Mouse (Mus musculus) liver, embryonic 12.5 days (tissue): ENCODE data around the gene Otoa. TPM values are rescaled to one million over a fixed set of nuclear protein-coding genes. Genes with fewer than 3 reads are reported as not detected.

Source experiments
- ATAC-seq: fragments of 200-750 bp; cut with Nextera tagmentation; 2 replicates; pipeline ENCODE4 v1.8.0; 2017; ENCODE audit warnings: moderate number of reproducible peaks, mild to moderate bottlenecking, moderate library complexity
- H3K27ac ChIP-seq: fragments of 300-500 bp; sonication (generic); 2 replicates; pipeline ENCODE4 v1.5.1; 2016; ENCODE audit warnings: mild to moderate bottlenecking
- H3K27me3 ChIP-seq: fragments of 300-500 bp; sonication (generic); replicated peaks from 2 replicates; pipeline ENCODE4 v1.6.1; 2016; ENCODE audit warnings: mild to moderate bottlenecking, moderate library complexity
- H3K36me3 ChIP-seq: fragments of 300-500 bp; sonication (generic); 2 replicates; pipeline ENCODE4 v1.6.1; 2016; ENCODE audit warnings: mild to moderate bottlenecking, moderate library complexity
- H3K4me1 ChIP-seq: fragments of 300-500 bp; sonication (generic); 2 replicates; pipeline ENCODE4 v1.6.1; 2016
- H3K4me2 ChIP-seq: fragments of 300-500 bp; sonication (generic); 2 replicates; pipeline ENCODE4 v1.6.1; 2016; ENCODE audit warnings: mild to moderate bottlenecking, moderate library complexity
- H3K4me3 ChIP-seq: fragments of 300-500 bp; sonication (generic); 2 replicates; pipeline ENCODE4 v1.5.1; 2016; ENCODE audit warnings: mild to moderate bottlenecking, moderate library complexity
- H3K9ac ChIP-seq: fragments of 300-500 bp; sonication (generic); 2 replicates; pipeline ENCODE4 v1.6.1; 2016; ENCODE audit warnings: mild to moderate bottlenecking, moderate library complexity
- H3K9me3 ChIP-seq: fragments of 300-500 bp; sonication (generic); replicated peaks from 2 replicates; pipeline ENCODE4 v1.6.1; 2016; ENCODE audit warnings: mild to moderate bottlenecking, moderate library complexity
- WGBS: fragments of 180-500 bp; shearing (Covaris S2); methylation state at CpG from one replicate; pipeline ENCODE4 v1.1.7; 2016; ENCODE audit not compliant: insufficient replicate concordance; 5-methylcytosine and 5-hydroxymethylcytosine counted together
- polyA plus RNA-seq: library from polyadenylated mRNA; unstranded; fragments of >200 nt; fragmentation: Nextera tagmentation; extraction: Ambion mirVana; gene quantifications from 2 replicates; pipeline ENCODE4 v1.2.1, GENCODE M21; 2016

Otoa gene
- polyA plus RNA-seq, 1 experiment from 2014 or later = 0.06 TPM

- Histone ChIP-seq H3K4me3 (no peak overlapping the region), H3K27ac (no peak overlapping the region), H3K36me3 (no peaks in the 10 kb centered on the region), H3K4me2 (no peak overlapping the region), H3K9me3 (no peaks in the 10 kb centered on the region), H3K4me1 (no peaks in the 10 kb centered on the region), H3K9ac (no peak overlapping the region), H3K27me3 (no peaks in the 10 kb centered on the region)
- WGBS = 30% methylated on average over 4 of the region's 4 CpGs
- ATAC-seq = no peak
Measured at GRCm38 (mm10) chr7:121085500-121085899, 4.0 kb downstream of the Otoa start.

GRCm38 (mm10) chr7:121088745-121089144, 7.3 kb downstream of the Otoa start:
- Histone ChIP-seq H3K9ac (no peak overlapping the region), H3K4me1 (no peaks in the 10 kb centered on the region), H3K4me3 (no peak overlapping the region), H3K36me3 (no peaks in the 10 kb centered on the region), H3K4me2 (no peak overlapping the region), H3K27me3 (no peaks in the 10 kb centered on the region), H3K27ac (no peak overlapping the region), H3K9me3 (no peaks in the 10 kb centered on the region)
- no peak for ATAC-seq
- 52% methylated on average over 5 of the region's 5 CpGs for WGBS

DNA sequence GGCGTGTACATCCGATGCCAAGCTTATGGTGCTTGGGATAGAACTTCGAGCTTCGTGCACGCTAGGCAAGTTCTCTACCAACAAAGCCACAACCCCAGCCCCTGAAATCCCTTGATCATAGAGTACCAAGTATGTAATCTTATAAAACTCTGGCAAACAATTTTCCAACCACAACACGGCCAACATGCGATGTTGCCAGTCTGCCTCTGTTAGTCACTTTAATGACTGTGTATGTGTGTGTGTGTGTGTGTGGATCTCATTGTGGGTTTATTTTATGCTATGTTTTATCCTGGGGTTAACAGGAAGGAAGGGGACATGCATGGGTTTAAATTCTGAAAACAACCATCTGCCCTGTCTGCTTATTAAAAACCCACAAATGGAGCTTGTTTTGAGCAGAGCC, 9.3 kb downstream of the Otoa start:
- Histone ChIP-seq H3K4me2 (no peak overlapping the region), H3K4me1 (no peaks in the 10 kb centered on the region), H3K36me3 (no peaks in the 10 kb centered on the region), H3K9ac (no peak overlapping the region), H3K27me3 (no peaks in the 10 kb centered on the region), H3K27ac (no peak overlapping the region), H3K9me3 (no peaks in the 10 kb centered on the region), H3K4me3 (no peak overlapping the region)
- WGBS = 78% methylated on average over 7 of the region's 7 CpGs
- no peak for ATAC-seq

- Histone ChIP-seq H3K27me3 (no peaks in the 10 kb centered on the region), H3K4me3 (no peak overlapping the region), H3K36me3 (no peaks in the 10 kb centered on the region), H3K4me2 (no peak overlapping the region), H3K27ac (no peak overlapping the region), H3K9ac (no peak overlapping the region), H3K4me1 (no peaks in the 10 kb centered on the region), H3K9me3 (no peaks in the 10 kb centered on the region)
- 59% methylated on average over 4 of the region's 4 CpGs for WGBS
- no peak for ATAC-seq
Measured at GRCm38 (mm10) chr7:121093026-121093425, 11.6 kb downstream of the Otoa start.

DNA sequence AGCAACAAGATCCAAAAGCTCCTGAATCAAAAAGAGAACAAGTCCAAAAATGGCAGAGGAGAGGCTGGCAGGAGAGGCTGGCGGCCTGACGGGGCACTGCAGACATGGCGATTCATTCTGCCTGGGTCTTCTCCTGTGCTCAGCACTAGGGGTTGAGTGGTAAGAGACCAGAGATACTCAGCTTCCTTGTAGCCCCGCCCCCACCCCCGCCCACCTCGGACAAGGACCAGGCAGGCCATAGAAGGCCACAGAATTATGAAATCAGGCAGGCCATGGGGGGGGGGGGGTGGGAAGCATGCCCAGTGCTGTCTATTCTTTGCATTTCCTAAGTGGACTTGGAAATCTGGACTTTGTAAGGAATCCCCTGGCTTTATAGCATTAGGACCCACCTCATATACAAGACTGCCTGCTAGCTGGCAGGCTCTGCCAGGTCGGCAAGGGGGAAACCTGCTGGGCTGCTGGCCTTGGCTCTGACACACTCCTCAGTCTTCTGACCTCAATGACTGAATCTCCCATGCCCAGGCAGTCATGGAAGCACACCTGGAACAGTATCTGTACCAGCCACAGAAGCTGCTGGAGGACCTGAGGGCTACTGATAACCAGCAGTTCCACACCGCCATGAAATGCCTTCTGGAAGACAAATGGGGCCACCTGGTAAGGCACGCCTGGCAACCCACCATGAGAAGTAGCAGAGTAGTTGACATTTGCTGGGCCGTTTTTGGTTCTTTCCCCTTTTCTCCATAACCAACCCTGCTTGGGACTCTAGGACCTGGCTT, 17.4 kb downstream of the Otoa start:
- H3K36me3 ChIP-seq = no peaks in the 10 kb centered on the region
- no peak overlapping the region for H3K4me2 ChIP-seq
- peaks cover 5% of the 10 kb centered on the region; the same call in 1 of the 2 replicates for H3K27me3 ChIP-seq
- 41% methylated on average over 10 of the region's 10 CpGs for WGBS
- H3K9ac ChIP-seq = no peak overlapping the region
- H3K4me1 ChIP-seq = peaks cover 14% of the 10 kb centered on the region
- no peaks in the 10 kb centered on the region for H3K9me3 ChIP-seq
- no peak overlapping the region for H3K4me3 ChIP-seq
- ATAC-seq = peak; percentile 74
- no peak overlapping the region for H3K27ac ChIP-seq

DNA sequence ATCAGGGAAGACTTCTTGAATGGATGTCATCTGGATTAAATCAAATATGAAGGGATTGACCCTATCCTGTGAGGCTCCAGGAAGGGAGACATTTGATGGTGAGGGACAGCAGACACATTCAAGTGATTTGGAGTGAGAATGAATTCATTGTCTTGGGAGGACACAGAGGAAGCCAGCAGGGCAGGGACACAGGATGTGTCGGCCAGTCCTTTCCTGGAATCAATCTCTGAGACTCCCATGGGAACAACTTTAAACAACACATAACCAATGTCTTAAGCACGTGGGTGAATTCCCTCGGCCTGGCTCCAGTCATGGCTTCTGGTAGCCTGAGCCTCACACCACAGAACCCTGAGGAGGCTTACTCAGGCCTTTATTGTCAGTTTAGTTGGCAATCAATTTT, 26.4 kb downstream of the Otoa start:
- Histone ChIP-seq H3K27ac (no peak overlapping the region), H3K27me3 (no peaks in the 10 kb centered on the region), H3K4me3 (no peak overlapping the region), H3K36me3 (no peaks in the 10 kb centered on the region), H3K4me1 (peaks cover 12% of the 10 kb centered on the region; the same call in 1 of the 2 replicates), H3K9ac (no peak overlapping the region), H3K4me2 (no peak overlapping the region), H3K9me3 (no peaks in the 10 kb centered on the region)
- 50% methylated on average over 3 of the region's 3 CpGs for WGBS
- no peak for ATAC-seq

GRCm38 (mm10) chr7:121111321-121111720, 29.9 kb downstream of the Otoa start:
- Histone ChIP-seq H3K27me3 (no peaks in the 10 kb centered on the region), H3K4me1 (peaks cover 12% of the 10 kb centered on the region; the same call in 1 of the 2 replicates), H3K27ac (no peak overlapping the region), H3K4me3 (no peak overlapping the region), H3K9me3 (no peaks in the 10 kb centered on the region), H3K36me3 (no peaks in the 10 kb centered on the region), H3K4me2 (no peak overlapping the region), H3K9ac (no peak overlapping the region)
- 42% methylated on average over 3 of the region's 3 CpGs for whole genome bisulfite sequencing
- ATAC-seq = no peak

- Histone ChIP-seq H3K4me2 (no peak overlapping the region), H3K4me3 (no peak overlapping the region), H3K9ac (no peak overlapping the region), H3K9me3 (no peaks in the 10 kb centered on the region), H3K36me3 (no peaks in the 10 kb centered on the region), H3K27ac (no peak overlapping the region), H3K4me1 (peaks cover 12% of the 10 kb centered on the region; the same call in 1 of the 2 replicates), H3K27me3 (no peaks in the 10 kb centered on the region)
- 34% methylated on average over 3 of the region's 3 CpGs for WGBS
- ATAC-seq = peak; percentile 63; the same call in 1 of the 2 replicates
Measured at GRCm38 (mm10) chr7:121111762-121112161, 30.3 kb downstream of the Otoa start.

DNA sequence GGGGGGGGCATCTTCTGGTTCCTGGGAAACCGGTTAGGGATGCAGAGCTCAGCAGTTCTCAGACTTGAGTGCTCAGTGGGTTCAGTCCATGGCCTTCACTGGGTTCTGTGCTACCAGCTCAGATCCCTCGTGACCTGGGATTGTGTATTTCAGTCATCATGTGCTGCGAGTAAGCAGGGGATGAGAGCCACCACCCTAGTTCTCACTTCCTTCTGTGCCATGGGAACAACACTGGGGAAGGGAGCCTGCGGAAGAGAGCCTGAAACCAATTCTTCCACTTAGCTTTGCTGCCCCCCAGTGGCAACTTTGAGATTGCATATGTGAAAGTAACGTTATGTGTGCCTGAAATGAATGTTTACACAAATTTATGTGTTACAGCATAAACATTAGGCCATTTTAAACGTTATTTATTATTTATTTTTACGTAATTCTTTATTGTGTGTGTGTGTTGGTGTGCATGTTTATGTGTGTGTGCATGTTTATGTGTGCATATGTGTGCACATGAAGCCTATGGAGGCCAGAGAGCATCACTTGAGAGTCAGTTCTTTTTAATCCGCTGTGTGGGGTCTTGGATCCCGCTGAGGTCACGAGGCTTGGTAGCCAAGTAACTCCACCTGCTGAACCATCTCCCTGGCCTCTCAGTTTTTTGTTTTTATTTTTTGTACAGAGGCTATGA, 38.8 kb downstream of the Otoa start:
- Histone ChIP-seq H3K9ac (no peak overlapping the region), H3K9me3 (no peaks in the 10 kb centered on the region), H3K27ac (no peak overlapping the region), H3K4me1 (no peaks in the 10 kb centered on the region), H3K4me3 (no peak overlapping the region), H3K27me3 (no peaks in the 10 kb centered on the region), H3K4me2 (no peak overlapping the region), H3K36me3 (no peaks in the 10 kb centered on the region)
- 13% methylated on average over 10 of the region's 10 CpGs for WGBS
- 0 out of 2 replicates have a peak, but pooled peaks have one; percentile 40 for ATAC-seq

- Histone ChIP-seq H3K9me3 (no peaks in the 10 kb centered on the region), H3K4me1 (no peaks in the 10 kb centered on the region), H3K9ac (no peak overlapping the region), H3K4me2 (no peak overlapping the region), H3K36me3 (no peaks in the 10 kb centered on the region), H3K4me3 (no peak overlapping the region), H3K27me3 (no peaks in the 10 kb centered on the region), H3K27ac (no peak overlapping the region)
- ATAC-seq = no peak
- WGBS = 92% methylated on average over 2 of the region's 2 CpGs
Measured at GRCm38 (mm10) chr7:121130837-121131236, 49.4 kb downstream of the Otoa start.

DNA sequence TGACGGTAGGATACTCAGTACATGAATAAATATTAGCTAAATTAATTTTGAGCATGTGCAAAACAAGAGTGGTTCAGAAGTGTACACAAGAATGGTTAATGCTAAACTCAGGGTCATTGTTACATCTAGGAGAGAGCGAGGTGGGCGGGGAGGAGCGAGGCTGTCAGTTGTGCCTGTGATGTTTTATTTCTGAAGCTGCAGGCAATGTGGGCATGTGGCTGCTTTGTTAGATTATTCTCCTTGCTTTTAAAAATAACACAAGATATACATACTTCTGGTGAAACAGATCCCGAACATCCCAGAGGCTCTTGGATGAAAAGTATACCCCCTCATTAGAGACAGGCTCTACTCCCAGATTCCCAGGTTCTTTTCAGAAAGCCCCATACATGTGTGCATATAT, 59.8 kb downstream of the Otoa start:
- no peaks in the 10 kb centered on the region for H3K36me3 ChIP-seq
- H3K27me3 ChIP-seq = no peaks in the 10 kb centered on the region
- H3K4me2 ChIP-seq = no peak overlapping the region
- H3K27ac ChIP-seq = no peak overlapping the region
- 74% methylated on average over 5 of the region's 5 CpGs for WGBS
- H3K4me1 ChIP-seq = no peaks in the 10 kb centered on the region
- no peak overlapping the region for H3K9ac ChIP-seq
- ATAC-seq = no peak
- H3K4me3 ChIP-seq = no peak overlapping the region
- H3K9me3 ChIP-seq = no peaks in the 10 kb centered on the region

GRCm38 (mm10) chr7:121150662-121151061, 69.2 kb downstream of the Otoa start:
- no peaks in the 10 kb centered on the region for H3K27me3 ChIP-seq
- ATAC-seq = no peak

More at GRCm38 (mm10) chr7:121150662-121151061, 69.2 kb downstream of the Otoa start:
- Histone ChIP-seq H3K36me3 (no peaks in the 10 kb centered on the region), H3K9me3 (no peaks in the 10 kb centered on the region), H3K4me1 (no peaks in the 10 kb centered on the region), H3K4me3 (no peak overlapping the region), H3K9ac (no peak overlapping the region), H3K4me2 (no peak overlapping the region), H3K27ac (no peak overlapping the region)
- 58% methylated on average over 5 of the region's 5 CpGs for WGBS
